Mouse (Mus musculus): ENCODE data around the gene Dbil5. TPM values are rescaled to one million over a fixed set of nuclear protein-coding genes. Genes with fewer than 3 reads are reported as not detected.

The Dbil5 gene
- polyA plus RNA-seq, 1 experiment from 2014 or later: 0.62 TPM

- H3K9ac ChIP-seq: peak overlapping the region; percentile 85
- H3K27ac ChIP-seq: peak overlapping the region; percentile 87
- no peaks in the 10 kb centered on the region for H3K9me3 ChIP-seq
- peak overlapping the region; percentile 79 for H3K4me2 ChIP-seq
- H3K4me3 ChIP-seq: peak overlapping the region; percentile 87
- peaks cover 31% of the 10 kb centered on the region for H3K4me1 ChIP-seq (replicated peaks)
- ATAC-seq (ENCODE audit: low FRiP score): peak; percentile 53
- WGBS: 5% methylated on average over 34 of the region's 34 CpGs
- peaks cover 25% of the 10 kb centered on the region for H3K36me3 ChIP-seq
- H3K27me3 ChIP-seq: no peaks in the 10 kb centered on the region
Observed at GRCm38 (mm10) chr11:76243811-76244546, 26.6 kb downstream of the Dbil5 start.

DNA sequence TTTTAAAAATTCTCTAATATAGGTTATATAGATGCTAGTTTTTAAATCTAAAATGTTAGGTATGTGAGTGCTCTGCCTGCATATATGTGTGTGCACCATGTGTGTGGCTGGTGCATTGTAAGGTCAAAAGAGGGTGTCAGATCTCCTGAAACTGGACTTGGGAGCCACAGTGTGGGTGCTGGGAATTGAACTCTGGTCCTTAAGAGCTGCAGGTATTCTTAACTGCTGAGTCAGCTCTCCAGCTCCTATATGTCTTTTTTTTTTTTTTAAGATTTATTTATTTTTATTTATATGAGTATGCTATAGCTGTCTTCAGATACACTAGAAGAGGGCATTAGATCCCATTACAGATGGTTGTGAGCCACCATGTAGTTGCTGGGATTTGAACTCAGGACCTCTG, 29.0 kb downstream of the Dbil5 start:
- H3K4me1 ChIP-seq (replicated peaks): peaks cover 31% of the 10 kb centered on the region
- H3K9ac ChIP-seq: no peak overlapping the region
- H3K27ac ChIP-seq: no peak overlapping the region
- H3K4me3 ChIP-seq: no peak overlapping the region
- ATAC-seq (ENCODE audit: low FRiP score): no peak
- no peak overlapping the region for H3K4me2 ChIP-seq
- peaks cover 35% of the 10 kb centered on the region for H3K36me3 ChIP-seq
- no peaks in the 10 kb centered on the region for H3K9me3 ChIP-seq
- no peaks in the 10 kb centered on the region for H3K27me3 ChIP-seq

DNA sequence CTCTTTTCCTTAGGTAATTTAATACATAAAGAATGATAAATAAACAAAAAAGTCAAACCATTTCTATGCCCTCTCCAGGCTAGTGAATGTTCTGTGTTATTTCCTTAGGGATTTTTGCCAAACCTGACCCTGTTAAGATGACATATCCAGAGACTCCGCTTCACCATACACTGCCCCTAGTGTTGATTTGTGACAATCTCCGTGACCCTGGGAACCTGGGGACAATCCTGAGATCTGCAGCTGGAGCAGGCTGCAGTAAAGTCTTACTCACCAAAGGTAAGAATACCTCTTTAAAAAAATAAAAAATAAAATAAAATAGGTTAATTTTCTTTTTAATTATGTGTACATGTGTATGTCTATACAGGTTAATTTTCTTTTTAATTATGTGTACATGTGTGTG, 29.8 kb downstream of the Dbil5 start:
- no peak overlapping the region for H3K9ac ChIP-seq
- no peaks in the 10 kb centered on the region for H3K27me3 ChIP-seq
- H3K27ac ChIP-seq: no peak overlapping the region
- ATAC-seq (ENCODE audit: low FRiP score): no peak
- no peaks in the 10 kb centered on the region for H3K9me3 ChIP-seq
- no peak overlapping the region for H3K4me2 ChIP-seq
- H3K4me1 ChIP-seq (replicated peaks): peaks cover 24% of the 10 kb centered on the region
- 49% methylated on average over 2 of the region's 2 CpGs for WGBS
- H3K4me3 ChIP-seq: no peak overlapping the region
- H3K36me3 ChIP-seq: peaks cover 35% of the 10 kb centered on the region

GRCm38 (mm10) chr11:76252036-76252435, 34.6 kb downstream of the Dbil5 start:
- peaks cover 35% of the 10 kb centered on the region for H3K36me3 ChIP-seq
- ATAC-seq (ENCODE audit: low FRiP score): no peak
- H3K4me3 ChIP-seq: no peak overlapping the region
- no peak overlapping the region for H3K4me2 ChIP-seq
- no peaks in the 10 kb centered on the region for H3K9me3 ChIP-seq
- H3K4me1 ChIP-seq (replicated peaks): peaks cover 25% of the 10 kb centered on the region
- 0 out of 2 replicates have a peak overlapping the region, but pooled peaks have one; percentile 0 for H3K9ac ChIP-seq
- no peaks in the 10 kb centered on the region for H3K27me3 ChIP-seq
- H3K27ac ChIP-seq: no peak overlapping the region
- 60% methylated on average over 3 of the region's 3 CpGs for WGBS

DNA sequence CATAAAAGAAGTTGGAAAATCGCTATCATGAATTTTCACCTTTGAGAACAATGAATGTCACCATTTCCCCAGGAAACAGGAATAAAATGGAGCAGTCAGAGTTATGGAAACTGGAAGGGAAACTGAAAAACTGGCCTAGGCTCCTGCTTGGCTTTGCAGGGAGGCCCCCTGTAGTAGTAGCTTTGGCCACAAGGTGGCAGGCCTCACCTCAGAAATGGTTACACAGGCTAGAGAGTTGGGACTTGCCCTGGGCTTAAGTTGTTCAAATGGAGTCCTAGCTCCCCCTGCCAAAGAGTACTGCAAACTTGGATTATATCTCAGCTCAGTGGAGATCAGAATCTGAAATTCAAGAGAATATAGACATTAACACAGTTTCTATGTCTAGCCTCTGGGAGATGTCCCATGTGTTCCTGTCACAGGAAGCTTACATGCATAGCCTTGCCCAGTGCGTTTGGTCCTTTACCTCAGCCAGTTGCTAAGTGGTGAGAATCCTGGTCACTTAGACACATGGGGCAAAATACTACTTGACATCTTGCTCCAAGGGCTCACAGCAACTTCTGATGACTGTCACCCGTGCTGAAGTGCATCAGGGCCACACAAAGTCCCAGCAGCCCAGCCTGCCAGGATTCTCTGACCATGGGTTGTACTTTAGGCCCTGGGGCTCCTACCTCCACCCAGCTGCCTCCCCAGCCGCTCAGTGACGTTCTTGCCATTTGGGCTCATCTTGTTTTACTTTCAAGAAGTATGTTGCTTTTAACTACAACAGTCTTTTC, 35.9 kb downstream of the Dbil5 start:
- H3K9ac ChIP-seq: no peak overlapping the region
- H3K27ac ChIP-seq: 0 out of 2 replicates have a peak overlapping the region, but pooled peaks have one; percentile 23
- peaks cover 25% of the 10 kb centered on the region for H3K4me1 ChIP-seq (replicated peaks)
- H3K4me2 ChIP-seq: no peak overlapping the region
- H3K36me3 ChIP-seq: peaks cover 40% of the 10 kb centered on the region
- H3K4me3 ChIP-seq: no peak overlapping the region
- peak; percentile 80 for ATAC-seq (ENCODE audit: low FRiP score)
- WGBS: 43% methylated on average over 5 of the region's 5 CpGs
- H3K9me3 ChIP-seq: no peaks in the 10 kb centered on the region
- no peaks in the 10 kb centered on the region for H3K27me3 ChIP-seq

- Histone ChIP-seq H3K4me3 (no peak overlapping the region), H3K36me3 (peaks cover 37% of the 10 kb centered on the region), H3K4me1 (replicated peaks) (peaks cover 25% of the 10 kb centered on the region), H3K4me2 (no peak overlapping the region), H3K27ac (peak overlapping the region; percentile 44; the same call in 1 of the 2 replicates), H3K27me3 (no peaks in the 10 kb centered on the region), H3K9me3 (no peaks in the 10 kb centered on the region), H3K9ac (no peak overlapping the region)
- 0 out of 2 replicates have a peak, but pooled peaks have one; percentile 34 for ATAC-seq (ENCODE audit: low FRiP score)
- 60% methylated on average over 4 of the region's 4 CpGs for WGBS
Observed at GRCm38 (mm10) chr11:76253918-76254264, 36.5 kb downstream of the Dbil5 start.

DNA sequence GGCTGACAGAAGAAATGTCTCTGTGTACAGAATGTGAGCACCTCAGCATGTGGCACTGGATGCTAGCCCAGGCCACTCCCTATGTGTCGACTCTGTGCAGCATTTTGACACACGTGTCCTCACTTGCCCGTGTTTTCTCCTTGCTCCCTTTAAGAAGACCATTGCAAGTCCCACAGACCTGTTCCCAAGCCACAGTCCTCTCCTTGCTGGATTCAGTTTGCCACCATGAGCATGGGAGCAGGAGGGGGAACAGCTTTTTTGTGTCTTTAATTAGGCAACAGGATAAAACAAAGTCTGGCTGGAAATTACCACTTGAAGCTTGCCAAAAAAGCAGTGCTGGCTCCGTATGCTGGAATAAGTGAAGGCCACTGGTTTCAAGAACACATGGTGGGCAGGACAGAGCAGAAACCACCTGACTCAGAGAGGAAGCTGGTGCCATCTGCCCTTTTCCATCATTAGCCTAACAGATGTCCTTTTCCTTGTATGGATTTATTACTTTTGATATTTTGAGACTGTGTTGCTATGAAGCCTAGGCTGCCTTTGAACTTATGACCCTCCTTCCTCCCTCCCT, 38.1 kb downstream of the Dbil5 start:
- Histone ChIP-seq H3K9me3 (no peaks in the 10 kb centered on the region), H3K4me1 (replicated peaks) (peaks cover 41% of the 10 kb centered on the region), H3K27me3 (no peaks in the 10 kb centered on the region), H3K4me3 (no peak overlapping the region), H3K36me3 (peaks cover 21% of the 10 kb centered on the region), H3K27ac (peak overlapping the region; percentile 13; the same call in 1 of the 2 replicates), H3K4me2 (no peak overlapping the region), H3K9ac (no peak overlapping the region)
- WGBS: 62% methylated on average over 4 of the region's 4 CpGs
- ATAC-seq (ENCODE audit: low FRiP score): no peak

GRCm38 (mm10) chr11:76256129-76256528, 38.7 kb downstream of the Dbil5 start:
- peak overlapping the region; percentile 13; the same call in 1 of the 2 replicates for H3K27ac ChIP-seq
- H3K4me3 ChIP-seq: no peak overlapping the region
- H3K4me2 ChIP-seq: no peak overlapping the region
- ATAC-seq (ENCODE audit: low FRiP score): no peak
- peaks cover 18% of the 10 kb centered on the region for H3K36me3 ChIP-seq
- H3K9me3 ChIP-seq: no peaks in the 10 kb centered on the region
- H3K9ac ChIP-seq: 0 out of 2 replicates have a peak overlapping the region, but pooled peaks have one; percentile 9
- H3K27me3 ChIP-seq: no peaks in the 10 kb centered on the region
- H3K4me1 ChIP-seq (replicated peaks): peaks cover 47% of the 10 kb centered on the region
- 48% methylated on average over 5 of the region's 5 CpGs for WGBS

- no peaks in the 10 kb centered on the region for H3K9me3 ChIP-seq
- no peak overlapping the region for H3K9ac ChIP-seq
- H3K27ac ChIP-seq: no peak overlapping the region
- WGBS: 87% methylated on average over 4 of the region's 4 CpGs
- no peak for ATAC-seq (ENCODE audit: low FRiP score)
- peaks cover 14% of the 10 kb centered on the region for H3K36me3 ChIP-seq
- H3K4me2 ChIP-seq: no peak overlapping the region
- no peak overlapping the region for H3K4me3 ChIP-seq
- H3K4me1 ChIP-seq (replicated peaks): peaks cover 58% of the 10 kb centered on the region
- no peaks in the 10 kb centered on the region for H3K27me3 ChIP-seq
Observed at GRCm38 (mm10) chr11:76257386-76257785, 40.0 kb downstream of the Dbil5 start.

- Histone ChIP-seq H3K4me3 (no peak overlapping the region), H3K4me1 (replicated peaks) (peaks cover 66% of the 10 kb centered on the region), H3K4me2 (no peak overlapping the region), H3K36me3 (peaks cover 14% of the 10 kb centered on the region), H3K9ac (no peak overlapping the region), H3K27me3 (no peaks in the 10 kb centered on the region), H3K9me3 (no peaks in the 10 kb centered on the region), H3K27ac (no peak overlapping the region)
- no peak for ATAC-seq (ENCODE audit: low FRiP score)
- 65% methylated on average over 6 of the region's 6 CpGs for WGBS
Observed at GRCm38 (mm10) chr11:76258511-76258910, 41.1 kb downstream of the Dbil5 start.

DNA sequence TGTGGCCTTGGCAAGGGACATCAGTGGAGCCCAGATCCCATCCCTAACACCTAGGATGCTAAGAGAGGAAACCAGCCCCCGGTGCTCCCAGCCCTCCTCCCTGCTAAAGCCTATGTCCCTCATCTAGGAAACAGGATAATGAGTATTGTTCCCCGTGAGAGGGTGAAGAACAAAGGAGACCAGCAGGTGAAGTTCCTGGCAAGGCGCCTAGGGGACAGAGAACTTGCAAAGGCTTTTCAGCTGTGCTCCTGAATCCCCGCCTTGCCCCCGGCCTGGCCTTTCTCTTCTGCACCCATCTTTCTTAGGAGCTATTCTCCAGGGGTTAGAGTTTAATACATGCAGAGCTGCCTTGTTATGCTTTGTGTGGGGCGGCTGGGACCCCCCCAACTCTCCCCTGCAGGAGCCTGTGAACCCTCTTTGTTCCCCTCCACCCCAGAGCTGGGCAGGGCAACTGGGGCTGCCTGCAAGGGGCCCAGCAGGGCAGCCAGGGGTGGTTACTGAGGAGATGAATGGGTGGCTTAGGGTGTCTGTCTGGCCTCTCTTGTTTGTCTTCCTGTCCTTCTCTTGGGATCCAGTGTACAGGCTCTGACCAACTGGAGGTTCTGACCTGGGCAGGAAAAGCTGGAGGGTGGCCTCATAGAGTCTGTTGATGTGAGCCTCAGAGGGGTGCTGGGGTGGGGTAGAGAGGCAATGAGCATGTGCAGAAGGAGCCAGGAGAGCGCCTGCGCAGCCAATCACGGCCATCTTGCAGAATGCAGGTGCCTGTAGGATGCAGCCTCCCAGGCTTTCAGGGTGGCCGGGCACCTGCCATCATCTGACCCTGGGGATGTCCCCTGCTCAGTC, 43.0 kb downstream of the Dbil5 start:
- no peaks in the 10 kb centered on the region for H3K27me3 ChIP-seq
- no peak overlapping the region for H3K4me3 ChIP-seq
- 34% methylated on average over 10 of the region's 10 CpGs for WGBS
- no peak; the same call in 1 of the 2 replicates for ATAC-seq (ENCODE audit: low FRiP score)
- peaks cover 56% of the 10 kb centered on the region for H3K4me1 ChIP-seq (replicated peaks)
- 0 out of 2 replicates have a peak overlapping the region, but pooled peaks have one; percentile 15 for H3K4me2 ChIP-seq
- peak overlapping the region; percentile 58 for H3K9ac ChIP-seq
- peak overlapping the region; percentile 69 for H3K27ac ChIP-seq
- no peaks in the 10 kb centered on the region for H3K9me3 ChIP-seq
- H3K36me3 ChIP-seq: peaks cover 14% of the 10 kb centered on the region

All from hindbrain, embryonic 13.5 days (tissue).